Mouse (Mus musculus) adrenal gland, adult (tissue): Measurements from ENCODE around the gene Hapln1.

Source experiments
- DNase-seq, 2 experiments: peaks; one replicate each; pipeline ENCODE4 v3.0.0; 2022 to 2023; ENCODE audit warnings: low spot score in 1 of 2; ENCODE audit not compliant: inconsistent age in 2 of 2

Gene Hapln1

DNA sequence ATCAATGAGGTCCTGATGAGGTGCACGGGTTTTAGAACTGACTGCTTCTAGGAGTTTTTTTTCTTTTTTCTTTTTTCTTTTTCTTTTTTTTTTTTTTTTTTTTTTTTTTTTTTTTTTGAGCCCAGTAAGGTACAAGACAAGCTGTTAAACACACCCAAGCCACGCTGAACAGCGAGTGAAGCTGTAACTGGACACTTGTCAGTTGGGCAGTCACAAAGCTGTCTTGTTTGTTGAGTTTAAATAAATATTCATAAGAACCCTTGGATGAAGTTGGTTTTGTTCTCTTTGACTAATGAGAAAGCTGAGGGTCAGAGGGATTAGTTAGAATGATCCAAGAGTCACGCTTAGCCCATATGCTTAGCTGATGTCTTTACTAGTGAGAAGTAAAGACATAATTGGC lies 55.5 kb downstream of the Hapln1 start:
- DNase-seq = no peak

DNA sequence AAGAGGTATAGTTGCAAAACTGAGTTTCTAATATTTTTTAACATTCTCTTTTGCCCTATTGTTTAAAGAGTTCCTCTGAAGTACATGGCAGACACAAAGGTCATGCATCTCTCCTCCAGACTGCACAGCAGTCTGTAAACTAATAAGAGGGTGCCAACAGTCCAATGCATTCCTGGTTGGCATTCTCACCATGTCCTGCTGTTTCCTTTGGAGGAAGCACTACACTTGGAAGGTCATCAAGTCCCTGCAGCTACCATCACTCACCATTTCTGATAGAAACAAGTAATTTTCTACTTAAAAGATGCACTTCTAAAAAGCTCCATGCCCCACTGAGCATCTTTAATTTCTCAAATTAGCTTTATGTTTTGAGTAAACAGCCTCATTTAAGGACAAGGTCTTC lies 57.8 kb downstream of the Hapln1 start:
- no peak for DNase-seq

- DNase-seq = no peak
Observed at GRCm38 (mm10) chr13:89600466-89600865, 60.9 kb downstream of the Hapln1 start.

DNA sequence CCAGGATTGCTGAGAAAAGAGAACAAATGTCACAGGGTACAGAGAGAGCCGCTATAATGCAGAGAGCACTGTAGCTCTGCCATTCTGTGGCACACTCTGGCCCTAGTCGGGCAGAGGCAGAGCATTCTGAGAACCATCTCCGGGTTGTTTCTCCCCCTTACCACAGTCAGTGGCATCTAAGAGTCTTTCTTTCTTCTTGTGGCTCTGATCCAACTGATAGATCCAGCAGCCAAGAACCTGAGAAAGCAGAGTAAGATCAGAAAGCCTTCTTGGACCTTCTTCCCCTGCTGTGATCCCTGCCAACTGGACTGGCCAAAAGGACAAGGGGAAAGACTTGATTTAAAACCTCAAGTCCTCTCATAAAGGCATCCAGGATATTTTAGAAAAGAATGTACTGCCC lies 63.7 kb downstream of the Hapln1 start:
- DNase-seq = peak in 1 of 2 experiments; percentile 27

GRCm38 (mm10) chr13:89607399-89607798 lies 67.8 kb downstream of the Hapln1 start:
- DNase-seq = no peak

- DNase-seq = peak in 1 of 2 experiments; percentile 33
Observed at GRCm38 (mm10) chr13:89619064-89619463, 79.5 kb downstream of the Hapln1 start.

- DNase-seq = peak in 1 of 2 experiments; percentile 80
Observed at GRCm38 (mm10) chr13:89634137-89634683, 94.6 kb downstream of the Hapln1 start.

DNA sequence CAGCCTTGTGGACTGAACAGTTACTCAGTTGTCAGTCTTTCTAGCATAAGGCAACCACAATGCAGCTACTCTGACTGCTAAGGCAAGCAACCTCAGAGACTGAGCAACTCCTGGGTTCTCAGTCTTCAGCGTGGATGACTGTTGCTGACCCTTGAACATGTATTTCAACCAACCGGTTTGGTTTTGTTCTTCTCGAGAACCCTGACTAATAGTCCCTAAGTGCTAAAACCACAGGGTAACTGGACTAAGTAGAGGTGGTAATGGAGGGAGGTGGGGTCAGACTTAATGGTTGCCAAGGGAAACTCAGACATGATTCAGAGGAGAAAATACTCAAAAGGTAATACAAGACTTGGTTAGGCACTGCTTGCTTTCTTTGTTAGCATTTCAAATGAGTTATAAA lies 97.4 kb downstream of the Hapln1 start:
- no peak for DNase-seq

GRCm38 (mm10) chr13:89645589-89645988 lies 106.0 kb downstream of the Hapln1 start:
- no peak for DNase-seq

DNA sequence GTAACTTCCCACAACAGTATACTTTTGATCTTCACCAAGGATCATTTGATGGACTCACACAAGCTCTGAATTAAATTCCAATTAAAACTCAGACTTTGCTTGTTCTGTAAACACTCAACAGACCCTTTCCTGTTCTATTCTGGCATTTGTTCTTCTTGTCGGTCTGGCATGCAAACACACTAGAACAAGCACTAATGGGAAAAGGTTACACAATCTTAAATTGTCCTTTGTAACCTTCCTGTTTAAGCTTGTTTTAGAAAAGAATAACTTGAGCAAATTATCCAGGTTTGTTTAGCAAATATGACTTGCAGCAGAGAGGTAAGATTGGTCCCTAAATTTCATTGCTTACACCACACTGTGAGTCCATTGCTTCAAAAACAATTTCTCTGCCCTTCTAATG lies 113.2 kb downstream of the Hapln1 start:
- no peak for DNase-seq

DNA sequence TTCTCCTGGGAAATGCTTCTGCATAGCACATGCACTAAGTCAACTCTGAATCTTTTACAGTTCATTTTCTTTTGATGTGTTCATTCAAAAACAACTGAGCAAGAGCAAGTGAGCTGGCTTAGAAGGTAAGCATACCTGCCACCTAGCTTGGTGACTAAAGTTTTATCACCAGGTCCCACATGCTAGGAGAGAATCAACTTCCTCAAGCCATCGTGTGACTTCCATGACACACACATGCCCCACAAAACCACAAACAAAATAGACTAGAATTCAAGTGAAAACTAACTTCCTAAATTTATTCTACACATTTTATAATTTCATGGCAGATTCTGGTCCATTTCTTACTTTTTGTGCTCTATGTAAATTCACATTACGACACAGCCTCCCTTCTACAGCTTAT lies 113.7 kb downstream of the Hapln1 start:
- no peak for DNase-seq

- no peak for DNase-seq
Observed at GRCm38 (mm10) chr13:89657046-89657445, 117.5 kb downstream of the Hapln1 start.
